Mouse (Mus musculus): ENCODE measurements around the gene Mrpl32. TPM values are rescaled to one million over a fixed set of nuclear protein-coding genes. Genes with fewer than 3 reads are reported as not detected.
A peak's percentile ranks its signal among the peaks of the same experiment; 100 is the strongest.

The Mrpl32 gene
- polyA plus RNA-seq (2016; fragmentation: Nextera tagmentation; extraction: Ambion mirVana): 107 and 115 TPM in 2 replicates

GRCm38 (mm10) chr13:14612926-14613529 is at the start of gene Mrpl32, which contains the start of gene Psma2:
Gene Mrpl32, minus strand, starts transcription at chr13:14613165.
Gene Psma2, plus strand, starts transcription at chr13:14613240.
- Histone ChIP-seq H3K9me3 (no peaks in the 10 kb centered on the region), H3K27ac (peak within 1 kb of the TSS; percentile 91), H3K4me3 (peak within 1 kb of the TSS; percentile 82), H3K36me3 (peaks cover 26% of the 10 kb centered on the region), H3K27me3 (ENCODE audit: insufficient read depth, poor library complexity, severe bottlenecking) (no peaks in the 10 kb centered on the region), H3K4me1 (no peaks in the 10 kb centered on the region)
- under 1% methylated on average over 42 of the region's 42 CpGs for WGBS
- DNase-seq (ENCODE audit: low spot score): peak; percentile 99

- Histone ChIP-seq H3K4me3 (no peak overlapping the region), H3K36me3 (no peaks in the 10 kb centered on the region), H3K27me3 (ENCODE audit: insufficient read depth, poor library complexity, severe bottlenecking) (no peaks in the 10 kb centered on the region), H3K9me3 (no peaks in the 10 kb centered on the region), H3K27ac (no peak overlapping the region), H3K4me1 (no peaks in the 10 kb centered on the region)
- no peak for DNase-seq (ENCODE audit: low spot score)
- 50% methylated on average over 1 of the region's 1 CpGs for WGBS
Measured at GRCm38 (mm10) chr13:14649301-14649700, 36.3 kb upstream of the Mrpl32 start.

DNA sequence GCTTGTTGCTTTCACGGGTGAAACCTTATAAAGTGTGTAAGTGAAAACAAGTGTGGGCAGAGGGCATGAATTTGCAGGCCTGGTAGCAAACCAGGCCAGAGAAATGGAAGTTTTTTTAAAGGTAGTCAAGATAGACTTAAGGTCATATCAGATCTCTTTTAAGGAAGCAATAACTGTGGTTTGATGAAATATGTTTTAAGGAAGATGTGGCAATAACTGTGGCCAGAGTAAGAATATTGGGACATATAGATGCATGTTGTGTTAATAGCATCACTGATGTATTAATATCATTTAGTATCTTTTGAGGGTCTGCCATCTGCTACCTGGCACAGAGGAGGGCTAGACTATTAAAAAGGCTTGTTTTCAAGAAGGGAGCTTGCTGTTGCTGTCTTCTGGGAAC is 27.0 kb upstream of the Mrpl32 start:
- H3K27me3 ChIP-seq (ENCODE audit: insufficient read depth, poor library complexity, severe bottlenecking): no peaks in the 10 kb centered on the region
- no peaks in the 10 kb centered on the region for H3K9me3 ChIP-seq
- no peak overlapping the region for H3K4me3 ChIP-seq
- DNase-seq (ENCODE audit: low spot score): no peak
- H3K36me3 ChIP-seq: peaks cover 25% of the 10 kb centered on the region
- H3K27ac ChIP-seq: no peak overlapping the region
- 68% methylated on average over 1 of the region's 1 CpGs for WGBS
- no peaks in the 10 kb centered on the region for H3K4me1 ChIP-seq

- DNase-seq (ENCODE audit: low spot score): peak; percentile 98
Measured at GRCm38 (mm10) chr13:14629726-14630641, 17.0 kb upstream of the Mrpl32 start, which contains the start of gene AW209491. Gene AW209491, plus strand, starts transcription at chr13:14630154.

DNA sequence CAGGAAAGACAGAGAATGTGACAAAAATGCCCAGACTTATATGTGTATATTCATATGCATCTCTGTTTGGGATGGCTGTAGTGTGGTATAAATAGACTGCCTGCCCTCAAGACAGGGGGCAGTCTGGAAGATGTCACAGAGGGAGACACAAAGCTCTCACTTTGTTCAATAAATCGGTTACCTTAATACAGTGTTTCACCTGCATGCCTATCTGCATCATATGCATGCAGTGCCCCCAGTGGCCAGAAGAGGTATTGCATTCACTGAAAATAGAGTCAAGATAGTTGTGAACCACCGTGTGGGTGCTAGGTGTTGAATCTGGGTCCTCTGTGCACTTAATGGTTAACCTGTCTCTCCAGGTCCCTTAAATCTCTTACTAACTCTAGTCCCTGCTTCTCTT is 5.8 kb upstream of the Mrpl32 start:
- WGBS: 45% methylated on average over 2 of the region's 2 CpGs
- DNase-seq (ENCODE audit: low spot score): no peak
- H3K27me3 ChIP-seq (ENCODE audit: insufficient read depth, poor library complexity, severe bottlenecking): no peaks in the 10 kb centered on the region
- no peaks in the 10 kb centered on the region for H3K4me1 ChIP-seq
- no peak overlapping the region for H3K4me3 ChIP-seq
- no peak overlapping the region for H3K27ac ChIP-seq
- peaks cover 70% of the 10 kb centered on the region for H3K36me3 ChIP-seq
- H3K9me3 ChIP-seq: no peaks in the 10 kb centered on the region

More at GRCm38 (mm10) chr13:14629726-14630641, 17.0 kb upstream of the Mrpl32 start, which contains the start of gene AW209491:
- Histone ChIP-seq H3K9me3 (no peaks in the 10 kb centered on the region), H3K4me3 (peak within 1 kb of the TSS; percentile 76), H3K27me3 (ENCODE audit: insufficient read depth, poor library complexity, severe bottlenecking) (no peaks in the 10 kb centered on the region), H3K4me1 (peaks cover 10% of the 10 kb centered on the region; the same call in 1 of the 2 replicates), H3K36me3 (peaks cover 33% of the 10 kb centered on the region), H3K27ac (peak within 1 kb of the TSS; percentile 94)
- 1% methylated on average over 29 of the region's 29 CpGs for WGBS

GRCm38 (mm10) chr13:14613553-14613952 is 588 bp upstream of the Mrpl32 start:
- no peak for DNase-seq (ENCODE audit: low spot score)
- peaks cover 31% of the 10 kb centered on the region for H3K36me3 ChIP-seq
- H3K9me3 ChIP-seq: no peaks in the 10 kb centered on the region
- peak overlapping the region; percentile 82 for H3K4me3 ChIP-seq
- H3K27ac ChIP-seq: peak overlapping the region; percentile 91
- H3K27me3 ChIP-seq (ENCODE audit: insufficient read depth, poor library complexity, severe bottlenecking): no peaks in the 10 kb centered on the region
- no peaks in the 10 kb centered on the region for H3K4me1 ChIP-seq
- WGBS: under 1% methylated on average over 9 of the region's 9 CpGs

- no peaks in the 10 kb centered on the region for H3K4me1 ChIP-seq
- no peaks in the 10 kb centered on the region for H3K27me3 ChIP-seq (ENCODE audit: insufficient read depth, poor library complexity, severe bottlenecking)
- no peak for DNase-seq (ENCODE audit: low spot score)
- H3K27ac ChIP-seq: peak overlapping the region; percentile 91
- H3K9me3 ChIP-seq: no peaks in the 10 kb centered on the region
- peaks cover 20% of the 10 kb centered on the region for H3K36me3 ChIP-seq
- 6% methylated on average over 10 of the region's 10 CpGs for WGBS
- peak overlapping the region; percentile 82 for H3K4me3 ChIP-seq
Measured at GRCm38 (mm10) chr13:14612463-14612862, 502 bp downstream of the Mrpl32 start.

DNA sequence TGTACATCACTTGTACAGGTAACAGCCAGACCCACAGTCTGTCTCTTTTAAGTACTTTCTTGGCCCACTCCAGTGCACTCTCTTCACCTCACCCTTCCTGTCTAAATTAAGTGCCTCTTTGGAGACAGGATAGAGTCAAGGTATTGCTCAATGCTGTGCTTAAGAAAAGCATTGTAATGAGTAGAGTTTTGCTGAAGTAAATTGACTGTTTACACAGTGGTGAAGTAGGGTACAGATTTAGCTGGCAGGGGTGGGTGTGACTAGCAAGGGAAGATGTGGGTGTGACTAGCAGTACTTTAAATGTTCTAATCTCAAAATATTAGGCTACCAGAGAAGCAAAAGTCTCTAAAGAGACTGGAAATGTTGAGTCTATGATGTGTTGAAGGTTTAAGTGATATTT is 5.3 kb downstream of the Mrpl32 start:
- DNase-seq (ENCODE audit: low spot score): no peak
- no peak overlapping the region for H3K4me3 ChIP-seq

DNA sequence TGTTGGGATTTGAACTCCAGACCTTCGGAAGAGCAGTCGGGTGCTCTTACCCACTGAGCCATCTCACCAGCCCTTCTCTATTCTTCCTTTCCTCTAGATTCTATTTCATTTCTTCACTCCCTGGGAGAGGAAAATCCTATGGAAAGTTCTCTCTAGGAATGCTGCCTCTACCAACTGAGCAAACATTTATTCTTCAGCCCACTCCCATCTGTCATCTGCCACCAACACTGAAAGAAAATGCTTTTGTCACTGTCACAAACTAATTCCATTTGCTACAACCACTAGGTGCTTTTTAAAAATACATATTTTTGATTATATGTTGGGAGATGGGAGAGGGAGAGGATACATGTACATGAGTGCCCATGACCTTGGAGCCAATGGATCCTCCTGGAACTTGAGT is 10.2 kb downstream of the Mrpl32 start:
- no peak for DNase-seq (ENCODE audit: low spot score)
- Histone ChIP-seq H3K9me3 (no peaks in the 10 kb centered on the region), H3K4me1 (no peaks in the 10 kb centered on the region), H3K27me3 (ENCODE audit: insufficient read depth, poor library complexity, severe bottlenecking) (no peaks in the 10 kb centered on the region), H3K4me3 (no peak overlapping the region), H3K36me3 (no peaks in the 10 kb centered on the region), H3K27ac (no peak overlapping the region)
- 79% methylated on average over 2 of the region's 2 CpGs for WGBS

More for the DNA sequence above, 5.3 kb downstream of the Mrpl32 start:
- no peak overlapping the region for H3K27ac ChIP-seq
- H3K36me3 ChIP-seq: peaks cover 7% of the 10 kb centered on the region; the same call in 1 of the 2 replicates
- H3K9me3 ChIP-seq: no peaks in the 10 kb centered on the region
- H3K4me1 ChIP-seq: no peaks in the 10 kb centered on the region
- no peaks in the 10 kb centered on the region for H3K27me3 ChIP-seq (ENCODE audit: insufficient read depth, poor library complexity, severe bottlenecking)

DNA sequence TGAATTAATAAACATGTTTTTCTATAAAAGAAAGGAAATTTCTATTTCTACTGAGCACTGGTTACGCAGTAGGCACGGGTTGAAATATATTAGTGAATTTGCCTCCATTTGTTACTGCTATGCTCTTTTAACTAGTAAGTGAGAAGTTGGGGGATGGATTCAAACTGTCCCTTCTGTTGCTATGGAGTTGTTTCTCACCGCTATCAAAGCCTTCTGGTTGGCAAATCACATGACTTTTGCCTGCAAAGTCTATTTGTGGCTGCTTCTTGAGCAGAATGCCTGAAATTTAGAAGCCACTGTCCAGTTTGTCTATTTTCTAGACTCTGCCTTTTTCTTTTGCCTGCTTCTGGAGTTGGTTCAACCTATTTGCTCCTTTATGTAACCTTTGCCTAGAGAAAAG is 32.6 kb downstream of the Mrpl32 start:
- Histone ChIP-seq H3K36me3 (no peaks in the 10 kb centered on the region), H3K4me3 (no peak overlapping the region), H3K4me1 (no peaks in the 10 kb centered on the region), H3K27ac (no peak overlapping the region), H3K27me3 (ENCODE audit: insufficient read depth, poor library complexity, severe bottlenecking) (no peaks in the 10 kb centered on the region), H3K9me3 (no peaks in the 10 kb centered on the region)
- DNase-seq (ENCODE audit: low spot score): no peak
- WGBS: 65% methylated on average over 3 of the region's 3 CpGs

DNA sequence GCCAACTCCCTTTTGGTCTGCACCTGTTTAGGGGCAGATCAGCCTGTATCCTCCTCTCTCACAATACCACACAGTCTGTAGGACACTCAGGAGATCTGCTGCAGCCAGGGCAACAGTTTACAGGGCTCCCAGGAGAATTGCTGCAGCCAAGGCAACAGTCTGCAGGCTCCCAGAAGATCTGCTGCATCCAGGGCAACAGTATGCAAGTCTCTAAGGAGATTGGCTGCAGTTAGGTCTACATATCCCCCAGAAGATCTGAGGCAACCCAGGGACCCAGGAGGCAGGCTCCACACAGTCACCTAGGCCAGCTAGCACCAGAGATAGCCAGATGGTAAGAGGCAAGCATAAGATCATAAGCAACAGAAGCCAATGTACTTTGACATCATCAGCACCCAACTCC is 38.8 kb downstream of the Mrpl32 start:
- Histone ChIP-seq H3K36me3 (no peaks in the 10 kb centered on the region), H3K4me1 (no peaks in the 10 kb centered on the region), H3K4me3 (no peak overlapping the region), H3K27me3 (ENCODE audit: insufficient read depth, poor library complexity, severe bottlenecking) (no peaks in the 10 kb centered on the region), H3K9me3 (0 out of 2 replicates have a peak, but pooled peaks cover 4% of the 10 kb centered on the region), H3K27ac (no peak overlapping the region)
- DNase-seq (ENCODE audit: low spot score): no peak

DNA sequence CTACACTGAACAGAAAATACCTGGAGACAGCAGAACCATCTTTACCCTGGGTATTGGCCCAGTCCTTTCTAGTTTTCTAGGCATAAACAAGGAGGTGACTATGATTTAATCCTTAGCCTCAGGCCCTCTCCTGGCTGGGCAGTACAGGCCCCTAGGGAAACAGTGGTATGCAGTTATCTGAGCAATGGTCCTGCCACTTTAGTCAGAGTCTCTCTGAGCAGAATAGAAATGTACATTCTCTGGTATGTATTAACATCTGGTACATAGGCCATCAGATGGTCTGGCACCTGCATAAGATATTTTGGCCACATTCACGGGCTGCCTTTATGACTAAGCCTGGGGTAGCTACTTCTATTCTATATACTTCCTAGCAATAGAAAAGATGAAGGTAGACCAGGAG is 51.6 kb downstream of the Mrpl32 start:
- DNase-seq (ENCODE audit: low spot score): no peak
- H3K27me3 ChIP-seq (ENCODE audit: insufficient read depth, poor library complexity, severe bottlenecking): no peaks in the 10 kb centered on the region
- WGBS: 83% methylated on average over 1 of the region's 1 CpGs
- H3K4me3 ChIP-seq: no peak overlapping the region
- H3K9me3 ChIP-seq: no peaks in the 10 kb centered on the region
- H3K27ac ChIP-seq: no peak overlapping the region
- no peaks in the 10 kb centered on the region for H3K36me3 ChIP-seq
- no peaks in the 10 kb centered on the region for H3K4me1 ChIP-seq
